Mouse (Mus musculus) liver, embryonic 16.5 days (tissue): Measurements from ENCODE around the gene Cstf2t. TPM values are rescaled to one million over a fixed set of nuclear protein-coding genes. Genes with fewer than 3 reads are reported as not detected.

Experiments
- ATAC-seq: fragments of 200-750 bp; cut with Nextera tagmentation; 2 replicates; pipeline ENCODE4 v1.8.0; 2017; ENCODE audit warnings: low read depth, mild to moderate bottlenecking, moderate number of reproducible peaks, moderate library complexity
- H3K27ac ChIP-seq: fragments of 300-500 bp; sonication (generic); 2 replicates; pipeline ENCODE4 v1.5.1; 2014; ENCODE audit warnings: mild to moderate bottlenecking, low read length
- H3K27me3 ChIP-seq: fragments of 300-500 bp; sonication (generic); 2 replicates; pipeline ENCODE4 v1.6.1; 2014; ENCODE audit warnings: low read depth, low read length, mixed read lengths; ENCODE audit not compliant: control insufficient read depth, insufficient read depth
- H3K36me3 ChIP-seq: fragments of 300-500 bp; sonication (generic); 2 replicates; pipeline ENCODE4 v1.6.1; 2014; ENCODE audit warnings: mild to moderate bottlenecking; ENCODE audit not compliant: control insufficient read depth, insufficient read depth
- H3K4me1 ChIP-seq: fragments of 300-500 bp; sonication (generic); 2 replicates; pipeline ENCODE4 v1.6.1; 2014; ENCODE audit warnings: low read depth, low read length, mixed read lengths; ENCODE audit not compliant: control insufficient read depth
- H3K4me2 ChIP-seq: fragments of 300-500 bp; sonication (generic); 2 replicates; pipeline ENCODE4 v1.6.1; 2014; ENCODE audit warnings: low read depth, low read length, mixed read lengths
- H3K4me3 ChIP-seq: fragments of 300-500 bp; sonication (generic); 2 replicates; pipeline ENCODE4 v1.5.1; 2014; ENCODE audit warnings: low read depth, mild to moderate bottlenecking, low read length
- H3K9ac ChIP-seq: fragments of 300-500 bp; sonication (generic); 2 replicates; pipeline ENCODE4 v1.6.1; 2014; ENCODE audit warnings: low read depth, low read length
- H3K9me3 ChIP-seq: fragments of 300-500 bp; sonication (generic); replicated peaks from 2 replicates; pipeline ENCODE4 v1.6.1; 2016; ENCODE audit warnings: low read length; ENCODE audit not compliant: control insufficient read depth
- WGBS: fragments of 180-500 bp; shearing (Covaris S2); extraction: QIAGEN DNeasy Blood & Tissue Kit; methylation state at CpG from one replicate; pipeline ENCODE4 v1.1.7; 2014; ENCODE audit not compliant: insufficient replicate concordance; 5-methylcytosine and 5-hydroxymethylcytosine counted together
- polyA plus RNA-seq: library from polyadenylated mRNA; unstranded; fragments of >200 nt; fragmentation: Nextera tagmentation; extraction: Ambion mirVana; gene quantifications from 2 replicates; pipeline ENCODE4 v1.2.1, GENCODE M21; 2015

The Cstf2t gene
- polyA plus RNA-seq, 1 experiment from 2014 or later = 11.1 TPM

- Histone ChIP-seq H3K4me3 (no peak overlapping the region), H3K9me3 (no peaks in the 10 kb centered on the region), H3K4me2 (no peak overlapping the region), H3K27ac (no peak overlapping the region), H3K27me3 (no peaks in the 10 kb centered on the region), H3K4me1 (no peaks in the 10 kb centered on the region), H3K9ac (no peak overlapping the region), H3K36me3 (no peaks in the 10 kb centered on the region)
- 33% methylated on average over 4 of the region's 4 CpGs for WGBS
- ATAC-seq = no peak
These were observed 32.1 kb downstream of the Cstf2t start for GRCm38 (mm10) chr19:31114690-31115089.

- Histone ChIP-seq H3K4me1 (no peaks in the 10 kb centered on the region), H3K4me2 (no peak overlapping the region), H3K36me3 (no peaks in the 10 kb centered on the region), H3K9ac (no peak overlapping the region), H3K4me3 (no peak overlapping the region), H3K27me3 (no peaks in the 10 kb centered on the region), H3K27ac (no peak overlapping the region), H3K9me3 (no peaks in the 10 kb centered on the region)
- ATAC-seq = no peak
- 63% methylated on average over 3 of the region's 3 CpGs for WGBS
These were observed 42.0 kb downstream of the Cstf2t start for GRCm38 (mm10) chr19:31124628-31125027.

GRCm38 (mm10) chr19:31132614-31133013, 50.0 kb downstream of the Cstf2t start:
- no peak overlapping the region for H3K9ac ChIP-seq
- H3K4me1 ChIP-seq = no peaks in the 10 kb centered on the region
- no peak overlapping the region for H3K4me2 ChIP-seq
- WGBS = 62% methylated on average over 8 of the region's 8 CpGs
- no peak for ATAC-seq
- no peak overlapping the region for H3K4me3 ChIP-seq
- H3K27ac ChIP-seq = no peak overlapping the region
- H3K27me3 ChIP-seq = no peaks in the 10 kb centered on the region
- no peaks in the 10 kb centered on the region for H3K9me3 ChIP-seq
- no peaks in the 10 kb centered on the region for H3K36me3 ChIP-seq

GRCm38 (mm10) chr19:31136316-31136715, 53.7 kb downstream of the Cstf2t start:
- Histone ChIP-seq H3K4me1 (no peaks in the 10 kb centered on the region), H3K9ac (no peak overlapping the region), H3K27me3 (no peaks in the 10 kb centered on the region), H3K27ac (no peak overlapping the region), H3K4me2 (no peak overlapping the region), H3K9me3 (no peaks in the 10 kb centered on the region), H3K4me3 (no peak overlapping the region), H3K36me3 (no peaks in the 10 kb centered on the region)
- ATAC-seq = no peak
- WGBS = 41% methylated on average over 2 of the region's 2 CpGs
